In the genomic region with DNA sequence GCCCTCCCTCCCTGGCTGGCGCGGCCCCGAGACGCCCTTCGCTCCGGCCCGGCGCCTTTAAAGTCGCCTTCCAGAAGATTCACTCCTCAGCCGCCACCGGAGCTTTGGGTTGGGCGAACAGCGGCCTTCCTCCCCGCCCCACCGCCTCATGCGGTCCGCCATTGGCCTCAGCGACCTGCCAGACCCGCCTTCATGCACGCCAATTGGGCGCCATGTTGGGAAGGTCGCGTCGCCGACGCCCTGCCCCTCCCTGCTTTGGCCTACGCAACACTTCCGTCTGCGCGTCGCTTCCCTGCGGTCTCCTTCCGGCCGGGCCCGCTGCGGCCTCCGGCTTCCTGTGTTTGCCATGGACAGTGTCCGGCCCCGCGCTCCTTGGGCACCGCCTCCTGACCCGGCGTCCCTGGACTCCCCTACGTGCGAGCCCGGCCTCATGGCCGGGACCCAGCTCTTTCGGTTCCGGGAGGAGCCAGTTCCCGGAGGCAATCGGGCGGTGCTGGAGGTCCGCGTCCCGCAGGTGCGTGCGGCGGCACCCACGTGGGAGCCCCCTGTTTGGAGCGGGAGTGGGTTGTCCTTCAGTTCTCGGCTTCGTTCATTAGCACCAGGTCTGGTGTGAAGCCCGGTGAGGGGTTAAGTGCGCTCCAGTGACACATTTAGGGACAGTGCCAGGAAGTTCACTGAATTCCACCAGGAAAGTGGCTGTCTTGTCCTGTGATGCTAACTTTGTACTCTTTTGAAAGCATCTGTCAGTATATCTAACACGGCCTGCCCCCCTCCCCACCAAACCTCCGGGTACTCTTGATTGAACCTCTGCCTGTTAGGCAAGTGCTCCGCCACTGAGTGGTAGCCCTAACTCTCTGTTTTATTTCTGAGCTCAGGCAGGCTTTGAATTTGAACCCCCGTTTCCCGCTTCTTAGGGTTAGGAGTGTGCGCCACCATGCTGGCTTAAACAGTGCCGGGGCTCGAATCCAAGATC, we compare ENCODE assay signal across 8 mouse cellular contexts. TPM values are rescaled to one million over a fixed set of nuclear protein-coding genes. Genes with fewer than 3 reads are reported as not detected.
DNase-seq lines count a peak whose midpoint lies in the region; ATAC-seq lines count a peak whose summit lies in the region.

Gene Mettl23 (plus strand): TSS at position 18 of the 973 bp plus-strand sequence.
Gene Jmjd6 (minus strand): TSS at position 189 of the 973 bp plus-strand sequence.

- H3K4me3 ChIP-seq in hindbrain, embryonic 12.5 days, result peak within 1 kb of the TSS; percentile 73

- DNase-seq in NIH3T3 (ENCODE audit: low read depth), result peak; percentile 99
- DNase-seq in cerebellum, postnatal 10 days, result peak; percentile 97 to 99
- DNase-seq in frontal cortex, postnatal 10 days (ENCODE audit: low spot score in 2 of 2), result peak; percentile 96 to 97
- DNase-seq in layer of hippocampus, postnatal 14 days (ENCODE audit: low spot score in 2 of 2), result peak; percentile 96 to 98
- peak; percentile 96 for DNase-seq in lung, postnatal 14 days
- DNase-seq in retina, adult 2 months (ENCODE audit: low read depth, low spot score), result peak; percentile 95
- peak; percentile 94 to 98 for DNase-seq in thymus, postnatal 36 days

- peaks cover 38% of the 10 kb centered on the region for H3K36me3 ChIP-seq in hindbrain, embryonic 12.5 days

- H3K27ac ChIP-seq in hindbrain, embryonic 12.5 days, result peak within 1 kb of the TSS; percentile 95

- H3K4me1 ChIP-seq in hindbrain, embryonic 12.5 days, result peaks cover 48% of the 10 kb centered on the region

- H3K9me3 ChIP-seq in hindbrain, embryonic 12.5 days (replicated peaks), result no peaks in the 10 kb centered on the region

- H3K27me3 ChIP-seq in hindbrain, embryonic 12.5 days, result no peaks in the 10 kb centered on the region

- peak within 1 kb of the TSS; percentile 90 for H3K4me2 ChIP-seq in hindbrain, embryonic 12.5 days (replicated peaks)

- peak; percentile 96 for ATAC-seq in hindbrain, embryonic 12.5 days (ENCODE audit: low FRiP score)

- under 1% methylated on average over 72 of the region's 72 CpGs for WGBS in hindbrain, embryonic 12.5 days

- H3K9ac ChIP-seq in hindbrain, embryonic 12.5 days, result peak within 1 kb of the TSS; percentile 78

RNA-seq across cellular contexts. Expression of gene Mettl23, which starts in this region (rescaled TPM):
- 56.1 and 64.9 TPM in 2 replicates for polyA plus RNA-seq in hindbrain, embryonic 12.5 days (2016; fragmentation: Nextera tagmentation; extraction: Ambion mirVana)
- total RNA-seq in layer of hippocampus, postnatal 14 days (2021), result 10 to 100 TPM; 27.3 to 30.0 TPM

RNA-seq across cellular contexts. Expression of gene Jmjd6, which starts in this region (rescaled TPM):
- 82.3 and 82.9 TPM in 2 replicates for polyA plus RNA-seq in hindbrain, embryonic 12.5 days (2016; fragmentation: Nextera tagmentation; extraction: Ambion mirVana)
- total RNA-seq in layer of hippocampus, postnatal 14 days (2021), result 10 to 100 TPM; 28.8 to 29.3 TPM

Comparison
In these comparisons a context has a peak if more than half of its experiments do, and no peak if none do; other contexts are left out.
1. Peak in every context shown above with its lines: DNase-seq, ATAC-seq, H3K4me3 ChIP-seq and H3K27ac ChIP-seq.